ENCODE assay signal across 29 mouse cellular contexts in genomic region chr2:27371450-27371849, GRCm38 (mm10). TPM values are rescaled to one million over a fixed set of nuclear protein-coding genes. Genes with fewer than 3 reads are reported as not detected.
DNase-seq lines count a peak whose midpoint lies in the region; ATAC-seq and TF ChIP-seq lines count a peak whose summit lies in the region.
"Had no signal": no experiment of that assay in that cellular context is flagged by ENCODE, and none has a peak within 500 bp of the region (broad histone marks: within the 10 kb centered on the region; RNA-seq: fewer than 3 reads in every experiment).

No protein-coding gene starts in this region.

- H3K9ac ChIP-seq in hindbrain, embryonic 13.5 days = 0 out of 2 replicates have a peak overlapping the region, but pooled peaks have one; percentile 0
- no peak overlapping the region for H3K9ac ChIP-seq in hindbrain, embryonic 11.5 days (ENCODE audit: low read depth, low read length)
- H3K9ac ChIP-seq in intestine, postnatal 0 days (ENCODE audit: low read depth, low read length) = no peak overlapping the region
- H3K9ac ChIP-seq: embryonic facial prominence, embryonic 13.5 days; forebrain, postnatal 0 days; heart, embryonic 13.5 days; hindbrain, embryonic 12.5 days; limb, embryonic 13.5 days; liver, embryonic 12.5 days; midbrain, embryonic 12.5 days; neural tube, embryonic 12.5 days had no signal

- H3K27me3 ChIP-seq in hindbrain, embryonic 13.5 days = no peaks in the 10 kb centered on the region
- H3K27me3 ChIP-seq in hindbrain, embryonic 11.5 days (ENCODE audit: control insufficient read depth, insufficient read depth, low read length) = no peaks in the 10 kb centered on the region
- no peaks in the 10 kb centered on the region for H3K27me3 ChIP-seq in intestine, postnatal 0 days (replicated peaks; ENCODE audit: control insufficient read depth, insufficient read depth, low read length)
- no peaks in the 10 kb centered on the region for H3K27me3 ChIP-seq in small intestine, adult 2 months (ENCODE audit: control insufficient read depth, insufficient read depth, low read length)
- H3K27me3 ChIP-seq: embryonic facial prominence, embryonic 13.5 days; heart, embryonic 13.5 days; hindbrain, embryonic 12.5 days; limb, embryonic 13.5 days; liver, embryonic 12.5 days; midbrain, embryonic 12.5 days; neural tube, embryonic 12.5 days; Patski had no signal

- no peak overlapping the region for H3K27ac ChIP-seq in hindbrain, embryonic 13.5 days
- H3K27ac ChIP-seq in hindbrain, embryonic 11.5 days (ENCODE audit: low read depth, low read length) = no peak overlapping the region
- no peak overlapping the region for H3K27ac ChIP-seq in intestine, postnatal 0 days (ENCODE audit: low read depth, low read length)
- H3K27ac ChIP-seq in small intestine, adult 2 months (ENCODE audit: insufficient read depth, low read depth, low read length) = peak overlapping the region; percentile 71
- H3K27ac ChIP-seq: embryonic facial prominence, embryonic 13.5 days; forebrain, embryonic 10.5 days; heart, embryonic 13.5 days; hindbrain, embryonic 12.5 days; limb, embryonic 13.5 days; liver, embryonic 12.5 days; midbrain, embryonic 12.5 days; neural tube, embryonic 12.5 days; stomach, postnatal 0 days had no signal

- peaks cover 68% of the 10 kb centered on the region for H3K4me1 ChIP-seq in hindbrain, embryonic 13.5 days (replicated peaks)
- H3K4me1 ChIP-seq in hindbrain, embryonic 11.5 days (replicated peaks; ENCODE audit: control insufficient read depth, insufficient read depth, low read length) = no peaks in the 10 kb centered on the region
- 0 out of 2 replicates have a peak, but pooled peaks cover 3% of the 10 kb centered on the region for H3K4me1 ChIP-seq in intestine, postnatal 0 days (replicated peaks; ENCODE audit: control insufficient read depth, insufficient read depth, low read length)
- H3K4me1 ChIP-seq in small intestine, adult 2 months (ENCODE audit: control insufficient read depth, insufficient read depth, insufficient read length, low read length) = peaks cover 21% of the 10 kb centered on the region

- 91% methylated on average over 2 of the region's 2 CpGs for WGBS in hindbrain, embryonic 13.5 days
- WGBS in hindbrain, embryonic 11.5 days = 96% methylated on average over 2 of the region's 2 CpGs
- WGBS in intestine, postnatal 0 days = 44% methylated on average over 2 of the region's 2 CpGs
- WGBS in small intestine, adult 2 months = 31% methylated on average over 2 of the region's 2 CpGs

- no peak for DNase-seq in hindbrain, embryonic 11.5 days (ENCODE audit: low spot score)
- peak; percentile 67 for DNase-seq in kidney, adult 9 months
- DNase-seq in kidney, postnatal 4 days = no peak
- DNase-seq in urinary bladder, postnatal 4 days (ENCODE audit: low spot score in 2 of 2) = no peak
- DNase-seq: adrenal gland, postnatal 10 days; cerebellum, adult 11-12 months; cerebellum, adult 9-11 months; forebrain, postnatal 0 days; heart, postnatal 10 days; lung, adult 18-20 months; lung, postnatal 4 days; right cerebral cortex, adult 18-20 months; thymus, adult 2 months had no signal

- H3K36me3 ChIP-seq in hindbrain, embryonic 13.5 days = no peaks in the 10 kb centered on the region
- no peaks in the 10 kb centered on the region for H3K36me3 ChIP-seq in hindbrain, embryonic 11.5 days (ENCODE audit: control insufficient read depth, insufficient read depth, low read length)
- no peaks in the 10 kb centered on the region for H3K36me3 ChIP-seq in intestine, postnatal 0 days (ENCODE audit: control insufficient read depth, insufficient read depth)
- H3K36me3 ChIP-seq in small intestine, adult 2 months (ENCODE audit: control insufficient read depth, insufficient read depth, low read length) = no peaks in the 10 kb centered on the region
- H3K36me3 ChIP-seq: embryonic facial prominence, embryonic 13.5 days; forebrain, embryonic 10.5 days; heart, embryonic 13.5 days; hindbrain, embryonic 12.5 days; limb, embryonic 13.5 days; liver, embryonic 12.5 days; midbrain, embryonic 12.5 days; neural tube, embryonic 12.5 days had no signal

- H3K4me3 ChIP-seq in hindbrain, embryonic 13.5 days = no peak overlapping the region
- no peak overlapping the region for H3K4me3 ChIP-seq in hindbrain, embryonic 11.5 days (ENCODE audit: low read depth, low read length)
- no peak overlapping the region for H3K4me3 ChIP-seq in intestine, postnatal 0 days (ENCODE audit: low read depth, low read length)
- no peak overlapping the region for H3K4me3 ChIP-seq in small intestine, adult 2 months (ENCODE audit: low read depth, low read length)
- H3K4me3 ChIP-seq: embryonic facial prominence, embryonic 13.5 days; forebrain, embryonic 10.5 days; heart, embryonic 13.5 days; hindbrain, embryonic 12.5 days; limb, embryonic 13.5 days; liver, embryonic 12.5 days; megakaryocyte, embryonic 14.5 days; midbrain, embryonic 12.5 days; myocyte; neural tube, embryonic 12.5 days had no signal

- H3K4me2 ChIP-seq in hindbrain, embryonic 13.5 days = no peak overlapping the region
- H3K4me2 ChIP-seq in hindbrain, embryonic 11.5 days (replicated peaks; ENCODE audit: low read depth, low read length) = no peak overlapping the region
- H3K4me2 ChIP-seq in intestine, postnatal 0 days (replicated peaks; ENCODE audit: low read depth) = no peak overlapping the region
- H3K4me2 ChIP-seq: embryonic facial prominence, embryonic 13.5 days; heart, embryonic 13.5 days; hindbrain, embryonic 12.5 days; limb, embryonic 13.5 days; liver, embryonic 12.5 days; midbrain, embryonic 12.5 days; neural tube, embryonic 12.5 days had no signal

- no peaks in the 10 kb centered on the region for H3K9me3 ChIP-seq in hindbrain, embryonic 13.5 days
- H3K9me3 ChIP-seq in hindbrain, embryonic 11.5 days (ENCODE audit: control insufficient read depth, low read length) = no peaks in the 10 kb centered on the region
- no peaks in the 10 kb centered on the region for H3K9me3 ChIP-seq in intestine, postnatal 0 days (ENCODE audit: control insufficient read depth)
- H3K9me3 ChIP-seq: embryonic facial prominence, embryonic 13.5 days; forebrain, embryonic 10.5 days; heart, embryonic 13.5 days; hindbrain, embryonic 12.5 days; limb, embryonic 13.5 days; liver, embryonic 12.5 days; megakaryocyte, embryonic 14.5 days; midbrain, embryonic 12.5 days; neural tube, embryonic 12.5 days had no signal

- ATAC-seq in hindbrain, embryonic 13.5 days (ENCODE audit: low FRiP score) = no peak
- ATAC-seq in hindbrain, embryonic 11.5 days (ENCODE audit: low FRiP score) = no peak
- ATAC-seq in intestine, postnatal 0 days = peak; percentile 90
- ATAC-seq: forebrain, postnatal 0 days; liver, embryonic 12.5 days; lung, postnatal 0 days; Patski had no signal

- no peak for TF ChIP-seq CTCF in intestine, postnatal 0 days (IDR thresholded peaks at IDR 0.05; ENCODE audit: low read depth)
- TF ChIP-seq CTCF in small intestine, adult 2 months (IDR thresholded peaks at IDR 0.05; ENCODE audit: extremely low read depth, insufficient read length, insufficient replicate concordance, low read depth, low read length) = no peak

- TF ChIP-seq POLR2A in small intestine, adult 2 months (IDR thresholded peaks at IDR 0.05; ENCODE audit: low read depth, low read length) = no peak

RNA-seq across cellular contexts. Expression of gene Vav2, which starts 55.4 kb away (rescaled TPM):
- 13.4 and 15.1 TPM in 2 replicates for polyA plus RNA-seq in hindbrain, embryonic 13.5 days (2015; fragmentation: Nextera tagmentation; extraction: Ambion mirVana)
- 12.9 and 14.9 TPM in 2 replicates for polyA plus RNA-seq in hindbrain, embryonic 11.5 days (2014; fragmentation: Nextera tagmentation; extraction: Ambion mirVana)
- 5.4 and 6.8 TPM in 2 replicates for polyA plus RNA-seq in intestine, postnatal 0 days (2015; fragmentation: Nextera tagmentation; extraction: Ambion mirVana)
- polyA plus RNA-seq in small intestine, adult 2 months (2012; rRNA removed) = 21.8 and 59.5 TPM in 2 replicates
